Mouse (Mus musculus): ENCODE measurements around the gene Wipf3. TPM values are rescaled to one million over a fixed set of nuclear protein-coding genes. Genes with fewer than 3 reads are reported as not detected.

Wipf3 gene
- polyA plus RNA-seq, 1 experiment: 0.29 TPM

GRCm38 (mm10) chr6:54409271-54409670 lies 20.1 kb upstream of the Wipf3 start:
- Histone ChIP-seq H3K79me2 (ENCODE audit: control insufficient read depth, insufficient read depth) (no peaks in the 10 kb centered on the region), H3ac (ENCODE audit: control insufficient read depth, insufficient read length) (no peak overlapping the region), H3K4me2 (ENCODE audit: low read depth) (peak overlapping the region; percentile 57), H3K4me3 (no peak overlapping the region), H3K36me3 (ENCODE audit: control insufficient read depth, insufficient read depth) (no peaks in the 10 kb centered on the region), H3K27me3 (ENCODE audit: control insufficient read depth, insufficient read depth, insufficient read length) (no peaks in the 10 kb centered on the region)
- TF ChIP-seq MAX (IDR thresholded peaks at IDR 0.05; ENCODE audit: low read depth) (no peak), TCF12 (IDR thresholded peaks at IDR 0.05; ENCODE audit: insufficient read depth, poor library complexity, severe bottlenecking) (peak; percentile 37), POLR2A (IDR thresholded peaks at IDR 0.05; ENCODE audit: insufficient read length, low read depth) (no peak), MYOG (IDR thresholded peaks at IDR 0.05; ENCODE audit: control insufficient read depth in 1 of 3, insufficient read depth in 1 of 3, insufficient read length in 2 of 3, low read depth in 2 of 3) (peak; percentile 47 to 84 (median 65)), TCF3 (IDR thresholded peaks at IDR 0.05; ENCODE audit: insufficient read length, low read depth) (peak; percentile 13), USF1 (IDR thresholded peaks at IDR 0.05; ENCODE audit: low read depth) (no peak), REST (IDR thresholded peaks at IDR 0.05; ENCODE audit: insufficient read depth, insufficient read length) (no peak), SRF (IDR thresholded peaks at IDR 0.05; ENCODE audit: control insufficient read depth, insufficient read length, low read depth) (no peak), CEBPB (IDR thresholded peaks at IDR 0.05; ENCODE audit: insufficient read depth, poor library complexity, severe bottlenecking) (peak; percentile 60; the same call in 1 of the 2 replicates), POLR2AphosphoS2 (IDR thresholded peaks at IDR 0.05; ENCODE audit: insufficient read length, low read depth) (no peak), MYOD1 (IDR thresholded peaks at IDR 0.05; ENCODE audit: control insufficient read depth in 1 of 3, insufficient read length in 2 of 3, low read depth in 2 of 3) (peak; percentile 27 to 92 (median 39)), E2F4 (IDR thresholded peaks at IDR 0.05; ENCODE audit: insufficient read depth) (no peak)

- no peak for TF ChIP-seq TCF12 (IDR thresholded peaks at IDR 0.05; ENCODE audit: insufficient read depth, poor library complexity, severe bottlenecking)
- TF ChIP-seq CEBPB (IDR thresholded peaks at IDR 0.05; ENCODE audit: insufficient read depth, poor library complexity, severe bottlenecking): 0 out of 2 replicates have a peak, but pooled peaks have one; percentile 19
- H3K79me2 ChIP-seq (ENCODE audit: control insufficient read depth, insufficient read depth): no peaks in the 10 kb centered on the region
- no peak overlapping the region for H3K4me2 ChIP-seq (ENCODE audit: low read depth)
- no peaks in the 10 kb centered on the region for H3K36me3 ChIP-seq (ENCODE audit: control insufficient read depth, insufficient read depth)
- H3ac ChIP-seq (ENCODE audit: control insufficient read depth, insufficient read length): no peak overlapping the region
- no peak overlapping the region for H3K4me3 ChIP-seq
- no peaks in the 10 kb centered on the region for H3K27me3 ChIP-seq (ENCODE audit: control insufficient read depth, insufficient read depth, insufficient read length)
These were observed 19.0 kb upstream of the Wipf3 start for GRCm38 (mm10) chr6:54410451-54410850.

- no peak overlapping the region for H3K4me3 ChIP-seq
- TF ChIP-seq TCF3 (IDR thresholded peaks at IDR 0.05; ENCODE audit: insufficient read length, low read depth) (no peak), REST (IDR thresholded peaks at IDR 0.05; ENCODE audit: insufficient read depth, insufficient read length) (no peak), SRF (IDR thresholded peaks at IDR 0.05; ENCODE audit: control insufficient read depth, insufficient read length, low read depth) (no peak), MYOG (IDR thresholded peaks at IDR 0.05; ENCODE audit: control insufficient read depth in 1 of 3, insufficient read depth in 1 of 3, insufficient read length in 2 of 3, low read depth in 2 of 3) (no peak), MAX (IDR thresholded peaks at IDR 0.05; ENCODE audit: low read depth) (no peak), POLR2A (IDR thresholded peaks at IDR 0.05; ENCODE audit: insufficient read length, low read depth) (no peak), POLR2AphosphoS2 (IDR thresholded peaks at IDR 0.05; ENCODE audit: insufficient read length, low read depth) (no peak), TCF12 (IDR thresholded peaks at IDR 0.05; ENCODE audit: insufficient read depth, poor library complexity, severe bottlenecking) (no peak), MYOD1 (IDR thresholded peaks at IDR 0.05; ENCODE audit: control insufficient read depth in 1 of 3, insufficient read length in 2 of 3, low read depth in 2 of 3) (no peak), USF1 (IDR thresholded peaks at IDR 0.05; ENCODE audit: low read depth) (no peak), E2F4 (IDR thresholded peaks at IDR 0.05; ENCODE audit: insufficient read depth) (no peak), CEBPB (IDR thresholded peaks at IDR 0.05; ENCODE audit: insufficient read depth, poor library complexity, severe bottlenecking) (no peak)
- H3ac ChIP-seq (ENCODE audit: control insufficient read depth, insufficient read length): no peak overlapping the region
- H3K36me3 ChIP-seq (ENCODE audit: control insufficient read depth, insufficient read depth): no peaks in the 10 kb centered on the region
- H3K79me2 ChIP-seq (ENCODE audit: control insufficient read depth, insufficient read depth): no peaks in the 10 kb centered on the region
- no peaks in the 10 kb centered on the region for H3K27me3 ChIP-seq (ENCODE audit: control insufficient read depth, insufficient read depth, insufficient read length)
- no peak overlapping the region for H3K4me2 ChIP-seq (ENCODE audit: low read depth)
These were observed 17.8 kb upstream of the Wipf3 start for GRCm38 (mm10) chr6:54411591-54411990.

- H3K4me2 ChIP-seq (ENCODE audit: low read depth): no peak overlapping the region
- H3ac ChIP-seq (ENCODE audit: control insufficient read depth, insufficient read length): no peak overlapping the region
- H3K4me3 ChIP-seq: no peak overlapping the region
- H3K36me3 ChIP-seq (ENCODE audit: control insufficient read depth, insufficient read depth): no peaks in the 10 kb centered on the region
- no peaks in the 10 kb centered on the region for H3K27me3 ChIP-seq (ENCODE audit: control insufficient read depth, insufficient read depth, insufficient read length)
- H3K79me2 ChIP-seq (ENCODE audit: control insufficient read depth, insufficient read depth): no peaks in the 10 kb centered on the region
- TF ChIP-seq SRF (IDR thresholded peaks at IDR 0.05; ENCODE audit: control insufficient read depth, insufficient read length, low read depth): no peak
- TF ChIP-seq CEBPB (IDR thresholded peaks at IDR 0.05; ENCODE audit: insufficient read depth, poor library complexity, severe bottlenecking): no peak
- no peak for TF ChIP-seq POLR2A (IDR thresholded peaks at IDR 0.05; ENCODE audit: insufficient read length, low read depth)
- no peak for TF ChIP-seq MAX (IDR thresholded peaks at IDR 0.05; ENCODE audit: low read depth)
- TF ChIP-seq TCF3 (IDR thresholded peaks at IDR 0.05; ENCODE audit: insufficient read length, low read depth): no peak
- no peak for TF ChIP-seq POLR2AphosphoS2 (IDR thresholded peaks at IDR 0.05; ENCODE audit: insufficient read length, low read depth)
- TF ChIP-seq USF1 (IDR thresholded peaks at IDR 0.05; ENCODE audit: low read depth): no peak
- no peak for TF ChIP-seq REST (IDR thresholded peaks at IDR 0.05; ENCODE audit: insufficient read depth, insufficient read length)
- TF ChIP-seq TCF12 (IDR thresholded peaks at IDR 0.05; ENCODE audit: insufficient read depth, poor library complexity, severe bottlenecking): no peak
- TF ChIP-seq E2F4 (IDR thresholded peaks at IDR 0.05; ENCODE audit: insufficient read depth): no peak
- TF ChIP-seq MYOG (IDR thresholded peaks at IDR 0.05; ENCODE audit: control insufficient read depth in 1 of 3, insufficient read depth in 1 of 3, insufficient read length in 2 of 3, low read depth in 2 of 3): no peak
- TF ChIP-seq MYOD1 (IDR thresholded peaks at IDR 0.05; ENCODE audit: control insufficient read depth in 1 of 3, insufficient read length in 2 of 3, low read depth in 2 of 3): no peak
These were observed 16.5 kb upstream of the Wipf3 start for GRCm38 (mm10) chr6:54412879-54413278.

- H3K36me3 ChIP-seq (ENCODE audit: control insufficient read depth, insufficient read depth): no peaks in the 10 kb centered on the region
- H3K79me2 ChIP-seq (ENCODE audit: control insufficient read depth, insufficient read depth): no peaks in the 10 kb centered on the region
- no peak overlapping the region for H3K4me3 ChIP-seq
- H3K27me3 ChIP-seq (ENCODE audit: control insufficient read depth, insufficient read depth, insufficient read length): peaks cover 36% of the 10 kb centered on the region
- H3K4me2 ChIP-seq (ENCODE audit: low read depth): no peak overlapping the region
- no peak overlapping the region for H3ac ChIP-seq (ENCODE audit: control insufficient read depth, insufficient read length)
- TF ChIP-seq REST (IDR thresholded peaks at IDR 0.05; ENCODE audit: insufficient read depth, insufficient read length) (no peak), MAX (IDR thresholded peaks at IDR 0.05; ENCODE audit: low read depth) (no peak), TCF3 (IDR thresholded peaks at IDR 0.05; ENCODE audit: insufficient read length, low read depth) (no peak), MYOG (IDR thresholded peaks at IDR 0.05; ENCODE audit: control insufficient read depth in 1 of 3, insufficient read depth in 1 of 3, insufficient read length in 2 of 3, low read depth in 2 of 3) (no peak), POLR2A (IDR thresholded peaks at IDR 0.05; ENCODE audit: insufficient read length, low read depth) (no peak), POLR2AphosphoS2 (IDR thresholded peaks at IDR 0.05; ENCODE audit: insufficient read length, low read depth) (no peak), TCF12 (IDR thresholded peaks at IDR 0.05; ENCODE audit: insufficient read depth, poor library complexity, severe bottlenecking) (no peak), MYOD1 (IDR thresholded peaks at IDR 0.05; ENCODE audit: control insufficient read depth in 1 of 3, insufficient read length in 2 of 3, low read depth in 2 of 3) (no peak), SRF (IDR thresholded peaks at IDR 0.05; ENCODE audit: control insufficient read depth, insufficient read length, low read depth) (no peak), CEBPB (IDR thresholded peaks at IDR 0.05; ENCODE audit: insufficient read depth, poor library complexity, severe bottlenecking) (no peak), USF1 (IDR thresholded peaks at IDR 0.05; ENCODE audit: low read depth) (no peak), E2F4 (IDR thresholded peaks at IDR 0.05; ENCODE audit: insufficient read depth) (no peak)
These were observed 4.2 kb upstream of the Wipf3 start for GRCm38 (mm10) chr6:54425230-54425629.
